Mouse (Mus musculus) ES-Bruce4 (cell line): ENCODE measurements at regions not wholly inside any gene's neighbourhood (a gene's known extent, or its start where the extent isn't known, plus 50 kb on each side); places are given as distances from the start of the nearest gene placed in this dataset.

Source experiments
- CTCF ChIP-seq: IDR thresholded peaks from one replicate; pipeline ENCODE4 v1.8.1; 2011; ENCODE audit warnings: low read depth, low read length
- EP300 ChIP-seq: IDR thresholded peaks from 2 replicates; pipeline ENCODE4 v1.6.1; 2011; ENCODE audit warnings: low read depth, low read length; ENCODE audit not compliant: insufficient read depth
- POLR2A ChIP-seq: IDR thresholded peaks from one replicate; pipeline ENCODE4 v1.8.1; 2011; ENCODE audit warnings: low read length; ENCODE audit not compliant: insufficient read depth

GRCm38 (mm10) chr16:9439300-9439856 is 556.0 kb downstream of the Grin2a start:
- no peak for TF ChIP-seq CTCF
- TF ChIP-seq POLR2A, result no peak
- TF ChIP-seq EP300, result no peak
